Mouse (Mus musculus) erythroblast, embryonic 14.5 days (primary cell): ENCODE results near the gene Klhl26. TPM values are rescaled to one million over a fixed set of nuclear protein-coding genes. Genes with fewer than 3 reads are reported as not detected.

Source experiments
- H3K27me3 ChIP-seq: 2 replicates; pipeline ENCODE4 v1.6.1; 2012; ENCODE audit warnings: inconsistent platforms; ENCODE audit not compliant: control insufficient read depth
- H3K36me3 ChIP-seq: 2 replicates; pipeline ENCODE4 v1.6.1; 2012; ENCODE audit warnings: mild to moderate bottlenecking, inconsistent platforms; ENCODE audit not compliant: control insufficient read depth
- H3K4me1 ChIP-seq: 2 replicates; pipeline ENCODE4 v1.6.1; 2012; ENCODE audit warnings: inconsistent platforms; ENCODE audit not compliant: control insufficient read depth
- H3K4me3 ChIP-seq: replicated peaks from 2 replicates; pipeline ENCODE3; 2012; ENCODE audit warnings: moderate library complexity, mild to moderate bottlenecking, inconsistent platforms
- H3K9me3 ChIP-seq: 2 replicates; pipeline ENCODE4 v1.6.1; 2012; ENCODE audit warnings: low read length, inconsistent platforms, mixed read lengths; ENCODE audit not compliant: control insufficient read depth
- GATA1 ChIP-seq: IDR thresholded peaks from 2 replicates; pipeline ENCODE4 v1.6.1; 2012; ENCODE audit warnings: low read length, inconsistent platforms, mixed read lengths
- TAL1 ChIP-seq: IDR thresholded peaks from 3 replicates; pipeline ENCODE4 v1.6.1; 2012; ENCODE audit warnings: low read length, inconsistent platforms, mixed read lengths
- polyA plus RNA-seq: library from polyadenylated mRNA; stranded (reverse); fragments of >175 nt; gene quantifications from 2 replicates; pipeline ENCODE4 v1.2.3, GENCODE M21; 2012

Klhl26 gene
- polyA plus RNA-seq, 1 experiment, result 0.92 TPM

GRCm38 (mm10) chr8:70443326-70443725, 33.4 kb downstream of the Klhl26 start:
- TF ChIP-seq GATA1 (no peak), TAL1 (no peak)
- H3K4me1 ChIP-seq, result peaks cover 69% of the 10 kb centered on the region
- no peaks in the 10 kb centered on the region for H3K9me3 ChIP-seq
- no peaks in the 10 kb centered on the region; the same call in 1 of the 2 replicates for H3K36me3 ChIP-seq
- peak overlapping the region; percentile 29 for H3K4me3 ChIP-seq
- peaks cover 12% of the 10 kb centered on the region for H3K27me3 ChIP-seq

- Histone ChIP-seq H3K9me3 (no peaks in the 10 kb centered on the region), H3K4me3 (no peak overlapping the region), H3K27me3 (peaks cover 4% of the 10 kb centered on the region), H3K36me3 (no peaks in the 10 kb centered on the region; the same call in 1 of the 2 replicates), H3K4me1 (peaks cover 80% of the 10 kb centered on the region)
- TF ChIP-seq TAL1 (no peak), GATA1 (no peak)
Measured at GRCm38 (mm10) chr8:70441565-70441964, 35.2 kb downstream of the Klhl26 start.

- peak overlapping the region; percentile 67 for H3K4me3 ChIP-seq
- peaks cover 6% of the 10 kb centered on the region for H3K36me3 ChIP-seq
- H3K27me3 ChIP-seq, result no peaks in the 10 kb centered on the region; the same call in 1 of the 2 replicates
- H3K9me3 ChIP-seq, result no peaks in the 10 kb centered on the region
- no peak for TF ChIP-seq TAL1
- no peak for TF ChIP-seq GATA1
- peaks cover 85% of the 10 kb centered on the region for H3K4me1 ChIP-seq
Measured at GRCm38 (mm10) chr8:70440246-70440645, 36.5 kb downstream of the Klhl26 start.

- H3K9me3 ChIP-seq, result no peaks in the 10 kb centered on the region
- H3K4me1 ChIP-seq, result peaks cover 83% of the 10 kb centered on the region
- peak overlapping the region; percentile 67 for H3K4me3 ChIP-seq
- no peak for TF ChIP-seq TAL1
- no peak for TF ChIP-seq GATA1
- peaks cover 7% of the 10 kb centered on the region for H3K36me3 ChIP-seq
- H3K27me3 ChIP-seq, result no peaks in the 10 kb centered on the region; the same call in 1 of the 2 replicates
Measured at GRCm38 (mm10) chr8:70439848-70440179, 37.0 kb downstream of the Klhl26 start.

- peaks cover 7% of the 10 kb centered on the region for H3K36me3 ChIP-seq
- H3K4me3 ChIP-seq, result peak within 1 kb of the TSS; percentile 67
- no peak for TF ChIP-seq TAL1
- TF ChIP-seq GATA1, result no peak
- no peaks in the 10 kb centered on the region for H3K9me3 ChIP-seq
- no peaks in the 10 kb centered on the region for H3K27me3 ChIP-seq
- peaks cover 85% of the 10 kb centered on the region for H3K4me1 ChIP-seq
Measured at GRCm38 (mm10) chr8:70439055-70439847, 37.5 kb downstream of the Klhl26 start, which contains the start of gene Crtc1. Gene Crtc1, minus strand, starts transcription at chr8:70439579.

GRCm38 (mm10) chr8:70438423-70438822, 38.3 kb downstream of the Klhl26 start:
- Histone ChIP-seq H3K4me3 (peak overlapping the region; percentile 67), H3K27me3 (no peaks in the 10 kb centered on the region), H3K9me3 (no peaks in the 10 kb centered on the region), H3K4me1 (peaks cover 83% of the 10 kb centered on the region), H3K36me3 (peaks cover 7% of the 10 kb centered on the region)
- TF ChIP-seq TAL1 (no peak), GATA1 (no peak)

- TF ChIP-seq GATA1 (no peak), TAL1 (no peak)
- Histone ChIP-seq H3K4me3 (no peak overlapping the region), H3K27me3 (no peaks in the 10 kb centered on the region), H3K4me1 (peaks cover 79% of the 10 kb centered on the region), H3K36me3 (peaks cover 7% of the 10 kb centered on the region), H3K9me3 (no peaks in the 10 kb centered on the region)
Measured at GRCm38 (mm10) chr8:70435156-70435555, 41.6 kb downstream of the Klhl26 start.

- no peaks in the 10 kb centered on the region for H3K27me3 ChIP-seq
- H3K9me3 ChIP-seq, result no peaks in the 10 kb centered on the region
- H3K36me3 ChIP-seq, result peaks cover 11% of the 10 kb centered on the region
- TF ChIP-seq GATA1 (no peak), TAL1 (no peak)
- H3K4me1 ChIP-seq, result peaks cover 80% of the 10 kb centered on the region
- H3K4me3 ChIP-seq, result no peak overlapping the region
Measured at GRCm38 (mm10) chr8:70432991-70433536, 43.7 kb downstream of the Klhl26 start.

- no peak overlapping the region for H3K4me3 ChIP-seq
- H3K4me1 ChIP-seq, result peaks cover 76% of the 10 kb centered on the region
- H3K9me3 ChIP-seq, result no peaks in the 10 kb centered on the region
- TF ChIP-seq TAL1 (no peak), GATA1 (no peak)
- peaks cover 10% of the 10 kb centered on the region for H3K36me3 ChIP-seq
- no peaks in the 10 kb centered on the region for H3K27me3 ChIP-seq
Measured at GRCm38 (mm10) chr8:70431213-70431612, 45.6 kb downstream of the Klhl26 start.
